23 mouse cellular contexts compared by ENCODE assay signal in the genomic region with DNA sequence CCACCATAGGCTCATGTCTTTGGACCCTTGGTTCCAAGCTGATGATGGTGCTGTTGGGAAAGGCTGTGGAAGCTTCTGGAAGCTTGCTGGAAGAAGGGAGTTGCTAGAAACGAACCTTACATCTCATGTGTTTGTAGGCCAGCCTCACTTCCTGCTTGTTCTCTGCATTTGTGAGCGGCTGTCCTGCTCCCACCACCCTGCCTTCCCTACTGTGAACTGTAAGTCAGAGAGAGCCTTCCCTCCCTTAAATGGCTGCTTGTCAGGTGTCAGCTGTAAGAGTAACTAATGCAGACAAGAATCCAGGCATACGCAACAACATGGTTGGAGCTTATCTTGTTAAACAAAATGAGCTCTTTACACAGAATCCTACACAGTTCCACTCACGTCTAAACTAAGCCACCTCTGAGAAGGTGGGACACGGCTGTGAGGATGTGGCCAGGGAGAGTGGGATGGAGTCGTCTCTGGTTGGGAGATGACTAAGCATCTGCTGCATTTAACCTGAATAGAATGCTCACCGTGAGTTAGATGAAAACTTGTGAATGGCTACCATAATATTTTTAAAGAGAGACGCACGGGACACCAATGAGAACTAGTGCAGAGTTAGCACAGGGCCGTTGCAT.
"Had no signal": no experiment of that assay in that cellular context is flagged by ENCODE, and none has a peak within 500 bp of the region (broad histone marks: within the 10 kb centered on the region; RNA-seq: fewer than 3 reads in every experiment).

No protein-coding gene starts in this region.

- H3K4me1 ChIP-seq: heart, embryonic 15.5 days; hindbrain, embryonic 10.5 days; hindbrain, embryonic 12.5 days; intestine, embryonic 15.5 days; limb, embryonic 13.5 days; limb, embryonic 15.5 days; liver, embryonic 12.5 days had no signal

- H3K27ac ChIP-seq: gastrocnemius, adult 2 months; heart, adult 2 months; heart, embryonic 13.5 days; heart, embryonic 15.5 days; hindbrain, embryonic 10.5 days; hindbrain, embryonic 12.5 days; hindbrain, embryonic 14.5 days; intestine, embryonic 15.5 days; limb, embryonic 13.5 days; limb, embryonic 15.5 days; liver, embryonic 12.5 days; liver, embryonic 14.5 days had no signal

- H3K4me3 ChIP-seq: gastrocnemius, adult 2 months; heart, adult 2 months; heart, embryonic 13.5 days; heart, embryonic 15.5 days; hindbrain, embryonic 10.5 days; hindbrain, embryonic 12.5 days; intestine, embryonic 15.5 days; limb, embryonic 13.5 days; limb, embryonic 15.5 days; liver, embryonic 12.5 days had no signal

- DNase-seq: gastrocnemius, adult 2 months; gastrocnemius, postnatal 10 days; gastrocnemius, postnatal 25 days; heart, adult 2 months; heart, postnatal 14 days; heart, postnatal 4 days; kidney, adult 18-20 months; kidney, adult 8-10 months; kidney, postnatal 10 days; kidney, postnatal 25 days; layer of hippocampus, adult 9-11 months; layer of hippocampus, postnatal 36 days; left cerebral cortex, postnatal 4 days had no signal
